Mouse (Mus musculus) left cerebral cortex, postnatal 25 days (tissue): ENCODE data around the gene Grip2. TPM values are rescaled to one million over a fixed set of nuclear protein-coding genes. Genes with fewer than 3 reads are reported as not detected.

Experiments
- DNase-seq, 2 experiments: peaks; one replicate each; pipeline ENCODE4 v3.0.0; 2022; ENCODE audit warnings: low spot score in 2 of 2, mixed read lengths in 1 of 2
- intact Hi-C: fragments of 180-260 bp; cut with DNase I; formaldehyde crosslinking; loops from one replicate; pipeline ENCODE4 v1.15.1; 2025
- total RNA-seq, 2 experiments: library from RNA; stranded (reverse); gene quantifications; 2 replicates each; pipeline ENCODE4 v1.2.3; 2021

Grip2 gene
- 10 to 100 TPM; 15.9 to 17.3 TPM for total RNA-seq

DNA sequence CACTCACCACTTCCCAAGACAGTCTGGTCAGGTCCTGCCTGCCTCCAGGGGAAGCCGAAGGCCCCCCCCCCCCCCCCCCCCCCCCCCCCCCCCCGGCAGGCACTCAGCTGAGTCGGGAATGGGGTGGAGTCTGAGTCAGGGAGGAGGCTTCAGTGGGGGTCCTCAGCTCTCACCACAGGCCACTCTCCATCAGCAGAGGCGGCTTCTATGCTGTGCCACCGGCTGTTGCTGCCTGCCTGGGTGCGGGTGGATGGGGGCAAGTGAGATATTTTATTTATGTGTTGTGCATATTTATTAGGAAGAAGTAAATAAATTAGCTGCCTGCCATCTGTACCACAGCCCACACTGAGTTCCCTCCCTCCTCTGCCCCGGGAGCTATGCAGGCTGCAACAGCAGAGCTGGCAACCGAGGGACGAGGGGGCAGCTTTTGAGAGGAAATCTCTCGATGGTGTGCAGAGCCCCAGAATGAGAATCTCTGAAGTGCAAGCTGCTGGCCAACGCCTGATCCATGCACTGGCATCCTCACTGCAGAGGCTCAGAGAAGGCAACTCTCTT, at the start of gene Grip2:
Grip2 (minus strand) TSS at position 235 of the 555 bp plus-strand sequence.
- intact Hi-C loops, result no loop called here
- peak; percentile 38 to 49 for DNase-seq

DNA sequence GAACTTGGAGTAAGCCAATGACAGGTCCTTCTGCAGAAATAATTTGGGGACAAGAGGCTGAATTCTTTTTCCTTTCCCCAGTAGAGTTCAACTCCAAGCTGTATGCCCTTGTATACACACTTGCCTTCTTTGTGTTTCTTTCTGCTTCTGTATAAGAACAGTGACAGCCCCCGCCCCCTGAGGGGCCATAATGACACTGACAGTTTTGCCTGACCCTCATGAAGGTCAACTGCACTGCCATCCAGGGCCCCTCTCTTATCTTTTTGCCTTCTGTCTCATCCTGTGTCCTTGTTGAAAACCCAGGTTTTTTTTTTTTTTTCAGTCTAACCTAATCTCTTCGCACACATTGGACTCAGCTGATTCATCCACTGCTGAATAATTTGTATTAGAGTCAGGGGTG, 45.7 kb upstream of the Grip2 start:
- DNase-seq, result no peak
- intact Hi-C loops, result no loop called here

DNA sequence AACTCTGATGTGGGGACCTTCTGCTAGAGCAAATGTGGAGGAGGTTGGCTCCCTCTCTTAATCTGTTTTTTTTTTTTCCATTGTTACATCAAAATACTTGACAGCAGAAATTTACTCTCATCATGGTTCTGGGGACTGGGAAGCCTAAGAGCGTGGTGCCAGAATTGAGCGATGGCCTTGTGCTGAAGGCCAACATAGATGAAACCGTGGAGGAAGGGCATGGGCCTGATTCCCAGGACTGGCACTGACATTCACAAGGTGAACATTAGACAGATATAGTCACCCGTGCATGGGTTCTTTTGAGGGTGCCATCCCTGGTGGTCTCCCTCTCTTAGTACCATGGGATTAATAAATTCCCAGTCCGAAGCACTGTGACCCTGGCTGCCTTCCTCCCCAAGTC, 41.0 kb upstream of the Grip2 start:
- no peak for DNase-seq
- intact Hi-C loops, result no loop called here

DNA sequence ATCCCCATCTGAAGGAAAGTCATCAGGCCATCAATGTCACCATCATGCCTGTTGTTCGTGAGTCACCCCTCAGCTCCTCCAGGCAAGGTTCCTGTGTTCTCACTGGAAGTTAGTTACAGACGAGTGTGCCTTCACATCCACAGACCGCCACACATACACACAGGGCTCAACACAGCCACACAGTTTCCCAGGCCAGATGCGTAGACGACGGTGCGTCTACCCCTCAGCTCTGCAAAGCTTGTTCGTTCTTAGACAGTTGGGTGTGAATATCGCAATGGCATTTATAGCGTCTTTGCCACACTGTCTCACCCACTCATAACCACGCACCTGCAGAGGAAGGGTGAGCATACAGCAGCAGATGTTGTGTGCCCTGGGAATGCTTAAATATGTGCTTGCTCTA, 38.6 kb upstream of the Grip2 start:
- intact Hi-C loops, result no loop called here
- peak; percentile 35 to 85 for DNase-seq

DNA sequence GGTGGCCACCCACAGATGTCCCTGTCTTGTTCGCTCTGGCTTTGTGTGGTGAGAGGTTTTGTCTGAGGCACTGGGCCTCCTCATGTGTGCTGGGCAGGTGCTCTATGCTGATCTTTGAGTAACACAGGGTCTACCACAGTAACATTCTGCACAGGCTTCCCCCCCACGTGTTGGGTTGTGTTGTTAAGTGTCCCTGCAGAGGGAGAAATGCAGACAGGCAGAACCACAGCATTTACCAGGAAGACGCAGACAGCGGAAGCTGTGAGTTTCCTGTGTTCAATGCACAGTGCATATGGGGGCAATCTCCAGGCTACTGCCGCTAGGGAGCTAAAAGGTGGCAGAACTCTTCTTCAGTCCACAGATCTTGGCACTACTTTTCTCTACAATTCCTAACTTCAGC, 37.5 kb upstream of the Grip2 start:
- no peak for DNase-seq
- intact Hi-C loops, result no loop called here

DNA sequence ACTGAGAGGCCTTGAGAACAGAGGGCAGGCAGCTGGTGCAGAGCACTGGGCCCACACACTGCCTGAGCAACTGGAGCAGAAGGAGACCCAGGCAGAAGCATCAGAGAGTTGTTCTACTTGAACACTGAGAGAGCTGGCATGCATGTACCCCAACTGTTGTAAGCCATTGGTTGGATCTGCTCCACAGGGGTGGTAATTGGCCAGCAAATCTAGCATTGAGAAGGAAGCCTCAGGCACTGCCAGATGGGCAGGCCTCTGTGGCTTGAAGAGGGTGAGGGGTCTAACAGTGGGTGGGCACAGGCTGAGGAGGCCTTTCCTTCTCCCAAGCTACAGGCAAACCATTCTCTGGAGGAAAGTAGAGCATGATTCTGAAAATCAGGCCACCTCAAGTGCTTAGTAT, 35.8 kb upstream of the Grip2 start:
- no peak for DNase-seq
- intact Hi-C loops, result no loop called here

DNA sequence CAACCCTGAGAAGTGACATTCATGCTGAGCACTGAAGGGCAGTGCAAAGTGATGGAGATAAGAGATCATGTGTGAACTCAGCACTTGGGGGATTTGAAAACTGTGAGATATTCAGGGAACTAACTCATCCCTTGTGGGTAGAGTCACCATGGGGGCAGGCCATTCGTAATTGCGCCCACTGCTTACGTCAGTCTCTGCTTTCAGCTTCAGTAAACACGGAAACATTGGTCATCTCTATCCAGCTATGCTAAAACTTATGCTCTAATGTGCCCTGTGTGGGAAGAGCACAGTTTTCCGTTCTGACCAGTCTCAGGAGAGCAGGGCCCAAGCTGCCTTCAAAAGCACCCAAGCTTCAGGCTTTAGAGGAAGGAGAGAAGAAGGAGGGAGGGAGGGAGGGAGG, 31.3 kb upstream of the Grip2 start:
- no peak for DNase-seq
- intact Hi-C loops, result no loop called here

DNA sequence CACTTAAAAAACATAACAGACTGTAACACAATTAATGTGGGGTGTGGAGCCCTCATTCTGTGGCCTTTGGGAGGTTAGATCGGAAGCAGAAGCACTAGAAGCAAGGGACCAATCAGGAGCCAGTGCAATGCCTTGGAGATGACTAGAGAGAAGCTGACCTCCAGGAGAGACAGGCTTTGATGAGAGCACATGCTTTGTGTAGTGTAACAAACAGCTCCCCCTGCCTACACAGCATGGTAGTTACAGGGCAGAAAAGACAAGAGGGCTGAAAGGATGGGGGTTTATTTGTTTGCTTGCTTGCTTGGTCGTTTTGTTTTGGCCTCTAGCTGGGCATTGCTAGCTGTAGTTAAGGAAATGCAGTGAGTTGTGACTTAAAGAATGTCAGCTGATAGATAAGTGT, 25.5 kb upstream of the Grip2 start:
- DNase-seq, result peak; percentile 15 to 41
- intact Hi-C loops, result loop anchor here (1.0 to 5.0 kb wide), 2 partner anchors 76 to 275 kb away; no protein-coding TSS in a partner anchor

DNA sequence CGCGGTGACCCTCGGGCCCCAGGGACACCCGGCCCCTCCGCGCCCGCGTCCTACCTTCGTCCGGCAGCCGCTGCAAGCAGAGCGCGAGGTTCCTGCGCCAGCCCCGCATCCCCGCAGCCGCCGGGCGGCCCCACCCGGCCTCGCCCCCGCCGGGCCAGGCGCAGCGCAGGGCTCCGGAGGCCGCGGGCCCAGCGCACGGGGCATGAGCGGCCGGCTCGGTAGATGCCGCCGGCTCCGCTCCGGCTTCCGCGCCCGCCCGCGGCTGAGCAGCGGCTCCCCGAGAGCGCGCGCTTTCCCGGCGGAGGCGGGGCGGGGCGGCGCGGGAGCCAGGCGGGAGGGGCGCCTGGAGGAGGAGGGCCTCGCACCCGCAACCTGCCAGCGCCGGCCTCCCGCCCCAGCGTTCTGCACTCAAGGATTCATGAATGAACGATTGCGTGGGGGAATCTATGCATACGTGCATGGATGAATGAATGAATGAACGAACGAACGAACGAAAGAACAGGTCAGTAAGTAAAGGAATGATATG, 16.6 kb upstream of the Grip2 start:
- intact Hi-C loops, result no loop called here
- DNase-seq, result peak; percentile 23 to 35

DNA sequence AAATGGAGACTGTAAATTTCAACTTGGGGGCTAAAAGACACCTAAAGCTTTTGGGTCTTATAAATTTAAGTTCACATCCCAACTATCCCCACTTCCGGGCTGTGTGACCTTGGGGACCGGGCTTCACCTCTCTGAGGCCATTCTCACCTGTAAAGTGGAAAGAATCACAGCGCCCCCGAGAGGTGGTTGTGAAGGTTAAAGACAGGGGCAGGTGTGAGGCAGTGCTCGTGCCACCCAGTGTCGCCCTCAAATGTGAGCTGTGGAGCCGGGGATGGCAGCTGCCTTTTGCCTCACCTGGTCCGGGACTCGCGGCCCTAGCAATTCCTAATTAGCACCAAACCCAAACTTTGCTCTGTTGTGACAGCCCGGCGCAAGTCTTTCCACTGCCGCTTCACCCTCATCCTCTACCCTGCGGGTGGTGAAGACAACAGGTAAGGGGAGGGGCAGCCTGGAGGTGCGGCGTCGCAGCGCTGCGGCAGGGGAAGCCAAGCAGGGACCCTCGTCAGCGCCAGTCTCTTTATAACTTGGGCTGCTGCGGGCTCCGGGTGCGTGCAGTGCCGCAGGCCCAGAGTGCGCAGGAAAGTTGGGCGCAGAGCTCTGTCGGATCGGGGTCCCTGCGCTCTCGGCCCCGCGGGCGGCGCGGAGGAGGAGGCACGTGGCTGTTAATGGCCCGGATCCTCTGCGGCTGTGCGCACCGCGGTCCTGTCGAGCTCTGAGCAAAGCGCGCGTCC, 16.0 kb upstream of the Grip2 start:
- peak; percentile 7 to 18 for DNase-seq
- intact Hi-C loops, result no loop called here

DNA sequence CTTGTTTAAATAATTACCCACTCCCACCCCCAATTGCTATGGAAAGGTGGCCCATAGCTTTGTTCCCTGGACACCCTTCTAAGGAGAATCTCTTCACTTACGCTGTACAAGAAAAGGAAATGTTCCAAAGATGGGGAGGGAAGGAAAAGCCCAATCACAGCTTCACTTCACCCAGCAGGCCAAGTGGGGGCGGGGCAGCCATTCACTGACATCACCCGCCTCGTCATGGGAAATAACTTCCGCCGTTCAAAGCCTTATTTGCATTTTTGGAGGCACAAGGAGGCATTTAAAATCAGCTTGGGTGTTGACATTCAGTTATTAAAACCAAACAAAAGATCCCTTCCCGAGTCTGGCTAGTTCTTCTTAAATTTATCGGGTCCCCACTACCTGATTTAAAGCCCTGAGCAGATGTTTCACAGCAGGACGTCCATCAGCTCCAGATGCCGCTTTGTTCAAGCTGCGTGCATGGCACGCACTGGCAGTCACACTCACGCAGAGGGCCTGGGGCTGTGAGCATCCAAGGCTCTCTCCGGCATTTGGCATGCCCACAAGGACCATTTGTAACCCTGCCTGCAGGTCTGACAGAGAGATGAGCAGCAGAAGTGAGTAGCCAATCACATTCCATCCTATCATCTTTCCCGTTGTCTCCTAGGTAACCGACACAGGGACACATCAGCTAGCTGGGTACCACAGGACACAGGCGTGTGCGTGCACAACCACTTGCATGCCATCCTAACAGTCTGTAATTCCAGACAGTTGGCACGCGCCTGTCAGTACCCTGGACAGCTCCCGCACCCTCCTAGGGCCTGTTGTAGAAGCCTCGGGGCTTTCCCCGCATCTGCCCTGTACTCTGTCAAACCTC, 12.2 kb upstream of the Grip2 start:
- intact Hi-C loops, result no loop called here
- peak; percentile 64 to 82 for DNase-seq

DNA sequence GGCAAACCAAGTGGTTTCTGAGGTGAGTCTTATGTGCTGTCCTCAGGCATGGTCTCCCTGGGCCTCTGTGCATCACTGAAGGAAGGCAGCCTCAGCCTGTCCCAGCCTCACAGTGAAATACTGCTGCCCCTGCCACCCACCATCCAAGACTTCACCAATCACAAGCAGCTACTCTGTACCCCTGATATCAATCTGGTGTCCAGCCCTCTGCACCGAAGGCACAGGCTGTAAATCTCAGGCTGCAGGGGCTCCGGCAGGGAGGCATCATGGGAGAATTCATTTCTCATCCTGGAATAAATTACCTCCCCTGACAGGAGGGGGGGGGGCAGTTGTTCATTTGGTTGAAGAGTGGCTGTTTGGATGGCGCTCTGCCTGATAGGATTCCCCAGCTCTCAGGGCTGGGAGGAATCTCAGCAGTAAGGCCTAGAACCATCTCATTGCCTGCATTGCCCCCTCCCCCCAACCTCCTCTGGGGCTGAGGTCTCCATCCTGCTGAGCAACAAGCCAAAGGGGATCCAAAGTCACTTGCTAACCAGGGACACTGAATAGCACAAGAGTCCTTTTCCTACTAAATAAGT, 5.9 kb upstream of the Grip2 start:
- intact Hi-C loops, result no loop called here

DNA sequence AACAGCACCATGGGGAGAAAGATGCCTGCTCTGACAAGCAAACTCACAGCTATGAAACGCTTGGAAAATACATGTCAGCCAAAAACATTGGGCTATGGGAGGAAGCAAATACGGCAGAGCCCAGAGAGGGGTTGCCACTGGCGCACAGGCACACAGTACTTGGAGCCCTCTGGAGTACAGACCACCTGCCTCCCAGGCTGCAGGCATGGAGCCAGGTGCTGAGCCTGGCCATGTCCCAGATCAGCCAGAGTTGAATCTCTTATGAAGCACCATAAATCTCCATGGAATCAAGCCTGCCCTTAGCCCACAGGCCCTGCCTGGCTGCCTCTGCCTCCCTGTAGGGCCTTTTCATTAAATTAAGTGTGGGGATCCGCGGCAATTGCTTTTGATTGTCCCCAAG, 876 bp upstream of the Grip2 start:
- DNase-seq, result no peak
- intact Hi-C loops, result no loop called here

More for the DNA sequence above, 5.9 kb upstream of the Grip2 start:
- no peak for DNase-seq

DNA sequence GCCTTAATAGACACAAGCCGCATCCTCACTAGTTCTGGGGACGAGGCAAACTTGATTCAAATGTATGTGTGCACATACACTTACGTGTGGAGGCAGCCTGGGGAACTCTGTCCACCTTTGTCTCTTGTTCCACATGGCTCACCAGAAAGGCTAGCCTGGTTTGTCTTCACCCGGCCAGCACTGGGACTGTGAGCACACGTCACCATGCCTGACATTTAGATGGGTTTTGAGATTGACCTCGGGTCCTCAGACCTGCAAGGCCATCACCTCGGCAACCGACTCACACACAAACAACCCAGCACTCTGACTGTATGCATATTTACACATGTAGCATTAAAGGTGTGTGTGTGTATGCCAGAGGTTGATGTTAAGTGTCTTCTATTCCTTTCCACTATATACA, 8.8 kb downstream of the Grip2 start:
- DNase-seq, result no peak
- intact Hi-C loops, result no loop called here

DNA sequence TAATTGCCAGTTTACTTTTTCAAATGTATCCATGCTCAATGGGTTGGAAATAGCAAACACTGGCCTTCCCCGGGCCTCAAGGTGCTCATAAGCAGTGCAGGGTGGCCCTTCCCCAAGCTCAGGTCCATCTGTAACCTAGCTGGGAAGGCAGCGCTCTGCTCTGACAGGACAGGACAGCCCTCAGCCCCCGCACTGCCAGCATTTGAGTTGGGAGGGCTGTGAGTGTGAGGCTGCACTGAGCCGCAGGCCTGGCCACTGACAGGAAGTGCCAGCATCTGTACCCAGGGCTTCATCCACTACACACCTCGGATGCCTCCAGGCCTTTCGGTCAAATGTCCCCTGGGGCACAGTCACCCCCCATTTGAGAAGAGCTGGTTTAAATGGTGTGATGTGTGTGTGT, 11.1 kb downstream of the Grip2 start:
- intact Hi-C loops, result no loop called here
- no peak for DNase-seq

DNA sequence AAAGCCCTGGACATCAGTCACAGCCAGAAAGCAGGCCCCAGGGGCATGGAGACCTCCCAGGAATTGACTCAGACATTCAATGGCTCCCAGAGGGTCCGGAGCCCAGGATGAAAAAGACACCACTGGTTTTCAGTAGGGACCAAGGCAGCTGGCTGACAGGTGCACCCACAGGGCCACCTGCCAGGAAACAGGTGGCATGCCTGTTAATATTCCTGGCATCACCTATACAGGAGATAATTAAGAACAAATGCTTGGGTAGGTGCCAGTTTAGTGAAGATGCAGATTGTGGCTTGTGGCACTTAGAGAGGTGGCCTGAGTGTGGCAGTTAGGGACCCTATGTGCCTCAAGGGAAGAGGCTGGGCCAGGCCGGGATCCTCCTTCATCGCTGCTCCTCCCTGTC, 13.4 kb downstream of the Grip2 start:
- DNase-seq, result no peak
- intact Hi-C loops, result no loop called here

DNA sequence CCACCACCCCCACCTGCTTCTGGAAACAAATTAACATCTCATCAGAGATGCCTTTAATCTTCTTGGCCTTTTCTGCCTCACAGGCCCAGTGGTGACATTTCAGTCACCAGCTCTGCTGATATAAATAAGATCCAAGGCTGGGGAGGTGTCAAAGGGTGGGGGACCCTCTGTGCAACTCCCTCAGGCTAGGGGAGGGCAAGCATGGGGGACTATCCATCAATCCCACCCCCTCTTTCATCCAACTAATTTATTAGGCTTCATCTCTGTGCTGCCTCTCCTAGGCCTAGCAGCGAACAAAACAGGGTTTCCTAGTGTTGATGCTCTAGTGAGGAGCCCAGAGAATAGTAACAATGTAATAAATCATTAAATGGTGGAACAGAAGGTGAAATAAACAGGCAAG, 17.0 kb downstream of the Grip2 start:
- intact Hi-C loops, result no loop called here
- DNase-seq, result no peak

DNA sequence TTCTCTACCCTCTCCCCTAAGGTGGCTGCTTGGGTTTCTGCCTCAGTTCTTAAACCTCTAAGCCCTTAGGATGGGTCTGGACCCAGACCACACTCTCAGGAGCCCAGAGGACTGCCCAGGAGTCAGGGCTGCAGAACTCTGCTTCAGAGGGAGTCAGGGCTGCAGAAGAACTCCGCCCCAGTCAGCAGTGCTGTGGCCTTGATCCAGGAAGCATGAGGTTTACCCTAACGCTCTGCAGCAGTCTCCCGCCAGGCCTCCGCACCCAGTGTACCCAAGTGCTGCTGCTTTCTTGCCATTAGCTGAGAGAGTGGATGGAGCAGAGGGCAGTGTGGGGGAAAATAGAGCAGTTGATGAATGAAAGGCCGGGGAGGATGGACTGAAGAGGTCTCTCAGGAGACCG, 19.0 kb downstream of the Grip2 start:
- DNase-seq, result no peak
- intact Hi-C loops, result no loop called here

DNA sequence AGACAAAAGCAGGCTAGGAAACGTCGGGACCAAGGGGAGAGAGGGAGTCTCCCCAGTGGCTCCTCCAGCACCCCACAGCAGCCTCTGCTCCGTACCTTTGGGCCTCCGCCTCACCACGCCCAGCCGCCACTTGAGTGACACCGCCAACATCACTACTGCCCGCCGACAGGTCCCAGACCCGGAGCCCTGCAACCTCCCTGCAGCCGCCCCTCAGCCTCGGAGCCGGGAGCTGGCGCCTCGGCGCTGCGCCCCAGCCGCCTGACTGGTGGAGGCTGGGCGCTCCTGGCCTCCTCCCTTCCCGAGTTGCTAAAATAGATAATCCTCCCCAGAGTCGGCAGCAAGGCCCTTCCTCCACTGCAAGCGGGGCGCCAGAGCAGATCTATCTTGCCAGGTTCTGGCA, 19.9 kb downstream of the Grip2 start:
- peak; percentile 52 to 65 for DNase-seq
- intact Hi-C loops, result no loop called here

DNA sequence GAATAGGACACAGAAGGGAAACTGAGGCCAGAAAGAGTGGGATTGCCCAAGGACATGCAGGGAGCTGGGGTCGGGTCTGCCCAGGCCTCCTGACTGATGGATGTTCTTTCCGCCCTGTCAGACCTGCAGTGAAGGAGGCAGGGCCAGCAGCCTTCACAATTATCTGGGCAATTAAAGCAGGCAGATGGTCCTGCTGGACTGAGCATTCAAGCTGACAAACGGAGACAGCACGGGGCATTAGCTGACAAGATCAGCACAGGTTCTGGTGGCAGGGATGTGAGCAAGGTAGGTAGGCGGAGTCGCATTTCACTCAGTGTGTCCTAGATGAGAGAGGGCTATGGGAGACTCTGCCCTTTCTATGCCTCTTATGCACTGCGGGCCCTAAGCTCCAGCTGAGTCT, 22.9 kb downstream of the Grip2 start:
- no peak for DNase-seq
- intact Hi-C loops, result no loop called here
